Mouse (Mus musculus) gastrocnemius, adult 2 months (tissue): ENCODE data around the gene Nrd1. TPM values are rescaled to one million over a fixed set of nuclear protein-coding genes. Genes with fewer than 3 reads are reported as not detected.

Experiments
- DNase-seq: peaks from one replicate; pipeline ENCODE4 v3.0.0; 2022
- H3K27ac ChIP-seq: fragments of 200-600 bp; 2 replicates; pipeline ENCODE4 v1.8.1; 2022; ENCODE audit warnings: mild to moderate bottlenecking
- H3K4me3 ChIP-seq: fragments of 200-600 bp; 2 replicates; pipeline ENCODE4 v1.8.1; 2022; ENCODE audit warnings: mild to moderate bottlenecking, moderate library complexity
- CTCF ChIP-seq: fragments of 200-600 bp; IDR thresholded peaks from 2 replicates; pipeline ENCODE4 v1.8.1; 2022; ENCODE audit warnings: antibody characterized with exemption, mild to moderate bottlenecking, moderate library complexity
- intact Hi-C: fragments of 180-260 bp; cut with DNase I; formaldehyde crosslinking; loops from one replicate; pipeline ENCODE4 v1.15.1; 2025
- total RNA-seq, 2 experiments: library from RNA; stranded (reverse); gene quantifications; 2 replicates each; pipeline ENCODE4 v1.2.3; 2021

Nrd1 gene
- total RNA-seq, 2 experiments from 2014 or later: 150 to 175 TPM

GRCm38 (mm10) chr4:109042739-109043138 lies 42.3 kb downstream of the Nrd1 start:
- DNase-seq: no peak
- no peak overlapping the region for H3K4me3 ChIP-seq
- no peak for TF ChIP-seq CTCF
- no peak overlapping the region for H3K27ac ChIP-seq
- intact Hi-C loops: no loop called here

DNA sequence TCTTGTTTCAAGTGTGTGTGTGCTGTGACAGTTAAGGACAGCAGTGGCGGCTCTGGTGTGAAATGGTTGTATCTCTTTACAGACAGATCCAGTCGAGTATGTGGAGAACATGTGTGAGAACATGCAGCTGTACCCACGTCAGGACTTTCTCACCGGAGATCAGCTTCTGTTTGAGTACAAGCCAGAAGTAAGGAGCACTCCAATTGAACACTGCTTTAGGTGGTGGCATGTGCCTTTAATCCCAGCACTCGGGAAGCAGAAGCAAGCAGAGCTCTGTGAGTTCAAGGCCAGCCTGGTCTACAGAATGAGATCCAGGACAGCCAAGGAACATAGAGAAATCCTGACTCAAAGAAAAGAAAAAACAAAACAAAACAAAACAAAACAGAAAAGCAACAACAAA lies 42.8 kb downstream of the Nrd1 start:
- DNase-seq: no peak
- TF ChIP-seq CTCF: no peak
- H3K4me3 ChIP-seq: no peak overlapping the region
- intact Hi-C loops: no loop called here
- no peak overlapping the region for H3K27ac ChIP-seq

GRCm38 (mm10) chr4:109043756-109044155 lies 43.3 kb downstream of the Nrd1 start:
- DNase-seq: no peak
- H3K27ac ChIP-seq: no peak overlapping the region
- H3K4me3 ChIP-seq: no peak overlapping the region
- TF ChIP-seq CTCF: no peak
- intact Hi-C loops: no loop called here

GRCm38 (mm10) chr4:109048258-109048657 lies 47.8 kb downstream of the Nrd1 start:
- H3K4me3 ChIP-seq: no peak overlapping the region
- H3K27ac ChIP-seq: no peak overlapping the region
- intact Hi-C loops: no loop called here
- no peak for TF ChIP-seq CTCF
- DNase-seq: no peak

- H3K27ac ChIP-seq: no peak overlapping the region
- no peak overlapping the region for H3K4me3 ChIP-seq
- intact Hi-C loops: no loop called here
- TF ChIP-seq CTCF: no peak
- no peak for DNase-seq
Observed at GRCm38 (mm10) chr4:109052282-109052681, 51.8 kb downstream of the Nrd1 start.

DNA sequence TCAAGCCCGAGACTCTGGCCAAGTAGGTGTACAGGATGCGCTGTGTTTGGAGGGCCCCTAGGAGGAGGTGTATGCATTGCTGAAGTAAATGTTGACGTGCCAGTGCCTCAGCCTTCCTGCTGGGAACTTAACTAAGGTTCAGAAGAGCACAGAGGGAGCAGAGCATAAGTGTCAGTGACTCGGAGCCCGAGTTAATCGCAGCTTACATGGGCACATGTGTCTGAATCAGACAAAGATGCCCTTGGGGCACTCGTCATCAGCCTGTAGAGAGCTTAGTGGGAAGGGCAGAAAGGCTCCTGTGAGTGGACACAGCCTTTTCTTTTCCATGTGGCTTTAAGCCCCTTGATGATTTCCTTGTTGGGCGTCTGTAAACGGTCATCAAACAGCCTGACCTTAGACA lies 53.5 kb downstream of the Nrd1 start:
- H3K27ac ChIP-seq: no peak overlapping the region
- no peak for DNase-seq
- intact Hi-C loops: no loop called here
- H3K4me3 ChIP-seq: no peak overlapping the region
- no peak for TF ChIP-seq CTCF

GRCm38 (mm10) chr4:109056351-109056750 lies 55.9 kb downstream of the Nrd1 start:
- intact Hi-C loops: no loop called here
- no peak overlapping the region for H3K4me3 ChIP-seq
- TF ChIP-seq CTCF: no peak
- H3K27ac ChIP-seq: no peak overlapping the region
- no peak for DNase-seq

DNA sequence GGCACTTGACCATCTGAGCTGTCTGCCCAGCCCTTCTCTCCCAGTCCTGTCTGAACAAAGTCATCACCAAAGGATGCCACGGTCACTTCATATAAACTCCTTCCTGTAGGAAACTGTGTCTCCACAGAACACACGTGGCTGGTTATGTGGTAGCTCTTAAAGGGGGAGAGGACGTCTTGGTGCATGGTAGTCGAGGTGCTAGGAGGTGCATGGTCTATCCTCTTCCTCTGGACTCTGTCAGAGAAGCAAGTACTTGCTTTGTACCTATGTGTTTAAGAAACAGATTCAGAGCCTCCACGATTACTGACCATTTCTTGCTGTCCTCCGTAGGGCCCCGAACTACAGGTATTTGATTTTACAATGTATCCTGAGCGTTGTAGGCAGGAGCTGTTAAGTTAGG lies 57.2 kb downstream of the Nrd1 start:
- H3K27ac ChIP-seq: no peak overlapping the region
- intact Hi-C loops: no loop called here
- no peak overlapping the region for H3K4me3 ChIP-seq
- DNase-seq: no peak
- no peak for TF ChIP-seq CTCF

DNA sequence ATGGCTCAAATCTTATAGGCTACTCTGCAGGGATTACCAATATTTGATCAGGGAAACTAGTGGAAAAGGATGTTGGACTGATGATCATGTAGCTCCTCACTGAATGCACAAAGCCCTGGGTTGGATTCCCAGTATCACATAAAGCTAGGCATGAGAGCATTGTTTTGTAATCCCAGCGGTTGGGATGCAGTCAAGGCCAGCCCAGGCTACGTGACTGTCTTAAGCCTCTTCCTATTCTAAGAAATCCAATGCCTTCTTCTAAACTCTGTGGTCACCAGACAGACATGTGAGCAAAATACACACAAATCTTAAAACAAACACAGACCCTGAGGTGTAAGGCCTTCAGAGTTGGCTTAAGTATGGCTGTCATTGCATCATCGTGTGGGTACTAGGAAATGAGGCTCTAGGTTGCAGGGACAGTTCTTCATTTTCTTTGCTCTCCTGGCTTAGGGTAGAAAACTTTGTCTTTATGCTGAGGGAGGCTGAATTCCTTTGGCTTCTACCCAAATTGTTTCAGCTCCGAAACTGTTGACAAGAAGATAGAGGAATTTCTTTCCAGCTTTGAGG lies 58.9 kb downstream of the Nrd1 start:
- DNase-seq: no peak
- Histone ChIP-seq H3K27ac (no peak overlapping the region), H3K4me3 (no peak overlapping the region)
- intact Hi-C loops: no loop called here
- no peak for TF ChIP-seq CTCF

DNA sequence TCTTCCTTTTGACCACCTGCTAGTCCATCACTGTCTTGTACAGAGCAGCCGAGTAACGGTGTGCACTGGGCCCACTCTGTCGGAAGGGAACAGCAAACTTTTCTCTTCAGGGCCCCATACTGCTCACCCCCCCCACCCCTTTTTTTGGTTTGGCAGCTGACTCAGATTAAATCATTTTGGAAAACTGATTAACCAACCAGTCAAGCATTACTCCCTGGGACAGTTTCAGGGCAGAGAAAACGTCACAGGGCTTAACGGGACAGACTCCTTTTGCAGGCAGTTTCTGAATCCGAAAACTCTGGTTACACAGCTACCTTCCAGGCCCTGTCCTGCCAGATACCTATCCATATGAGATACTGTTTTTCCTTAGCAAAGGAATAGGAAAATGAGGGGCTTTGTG lies 64.5 kb downstream of the Nrd1 start:
- no peak overlapping the region for H3K4me3 ChIP-seq
- no peak for DNase-seq
- TF ChIP-seq CTCF: no peak
- intact Hi-C loops: no loop called here
- H3K27ac ChIP-seq: no peak overlapping the region

DNA sequence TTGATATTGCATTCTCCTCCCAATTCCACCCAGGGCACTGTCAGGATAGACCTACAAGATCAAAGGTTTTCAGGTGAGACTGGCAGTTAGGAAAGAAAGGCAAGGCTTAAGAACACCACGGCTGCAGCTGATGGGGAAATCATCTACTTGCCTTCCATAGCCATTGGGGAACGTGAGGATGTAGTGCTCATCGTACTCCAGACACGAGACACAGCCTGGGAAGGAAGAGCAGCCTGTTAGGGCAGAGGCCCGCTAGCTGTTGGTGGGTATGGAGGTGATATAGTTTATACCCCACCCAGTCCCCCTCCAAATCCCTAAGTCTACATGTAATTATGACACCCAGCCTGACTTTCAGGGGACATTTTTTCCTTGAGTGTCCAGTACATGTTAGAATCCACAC lies 65.3 kb downstream of the Nrd1 start:
- Histone ChIP-seq H3K4me3 (no peak overlapping the region), H3K27ac (no peak overlapping the region)
- intact Hi-C loops: no loop called here
- DNase-seq: no peak
- TF ChIP-seq CTCF: no peak

- TF ChIP-seq CTCF: no peak
- intact Hi-C loops: no loop called here
- no peak overlapping the region for H3K4me3 ChIP-seq
Observed at GRCm38 (mm10) chr4:109072891-109073290, 72.4 kb downstream of the Nrd1 start.

DNA sequence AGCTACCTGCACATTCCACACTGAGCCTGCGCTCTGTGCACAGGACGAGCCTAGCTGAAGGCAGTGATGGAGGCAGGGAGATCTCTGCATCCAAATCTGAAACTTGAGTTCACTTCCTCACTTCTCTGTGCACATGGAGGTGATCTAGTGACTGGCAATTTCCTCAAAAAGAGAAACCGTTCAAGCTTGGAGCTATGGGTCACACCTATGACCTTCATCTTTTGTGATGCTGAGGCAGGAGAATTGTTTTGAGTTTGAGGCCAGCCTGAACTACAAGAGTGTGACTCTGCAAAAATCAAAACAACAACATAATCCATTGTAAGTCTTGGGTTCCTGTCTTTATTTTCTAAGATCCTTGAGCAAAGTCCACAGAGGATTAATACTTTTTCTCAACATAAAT lies 72.8 kb downstream of the Nrd1 start:
- peak overlapping the region; percentile 13; the same call in 1 of the 2 replicates for H3K27ac ChIP-seq
- no peak for DNase-seq
- intact Hi-C loops: no loop called here
- TF ChIP-seq CTCF: no peak
- no peak overlapping the region for H3K4me3 ChIP-seq

More at GRCm38 (mm10) chr4:109072891-109073290, 72.4 kb downstream of the Nrd1 start:
- no peak for DNase-seq
- H3K27ac ChIP-seq: peak overlapping the region; percentile 83

DNA sequence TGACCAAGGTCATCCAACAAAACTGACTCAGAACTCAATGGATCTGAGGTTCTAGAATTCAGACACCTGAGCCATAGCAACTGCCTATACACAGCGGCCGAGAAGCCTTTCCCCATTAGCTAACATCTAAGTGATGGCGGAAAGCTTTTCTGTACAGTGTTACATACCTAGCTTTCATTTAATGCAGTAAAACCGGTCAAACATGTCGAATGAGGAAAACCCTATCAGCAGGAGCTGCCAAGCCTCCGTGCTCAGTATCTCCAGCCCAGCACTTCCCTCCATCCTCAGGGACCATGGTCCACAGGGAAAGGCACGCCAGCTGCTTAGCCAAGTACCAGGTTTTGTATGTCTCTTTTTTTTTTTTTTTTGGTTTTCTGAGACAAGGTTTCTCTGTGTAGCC lies 78.5 kb downstream of the Nrd1 start:
- Histone ChIP-seq H3K27ac (no peak overlapping the region), H3K4me3 (no peak overlapping the region)
- TF ChIP-seq CTCF: no peak
- intact Hi-C loops: loop anchor here (5.0 kb wide), 1 partner anchor 83 kb away; no protein-coding TSS in a partner anchor
- no peak for DNase-seq
